Mouse (Mus musculus) forebrain, embryonic 11.5 days (tissue): ENCODE measurements around the gene Clec4g. TPM values are rescaled to one million over a fixed set of nuclear protein-coding genes. Genes with fewer than 3 reads are reported as not detected.

Experiments used
- polyA plus RNA-seq: library from polyadenylated mRNA; unstranded; fragments of >200 nt; fragmentation: Nextera tagmentation; extraction: Ambion mirVana; gene quantifications from 2 replicates; pipeline ENCODE4 v1.2.1, GENCODE M21; 2014

Gene Clec4g
- polyA plus RNA-seq, 1 experiment from 2014 or later: 0.20 TPM

Other genes with a start within 250 kb of the Clec4g start
- 0.33 TPM in 1 of 2 replicates, not detected in the other for gene Tex45, start 249.8 kb downstream of the Clec4g start, polyA plus RNA-seq
- 34.1 and 35.1 TPM in 2 replicates for gene Zfp358, start 227.5 kb downstream of the Clec4g start, polyA plus RNA-seq
- 56.6 and 56.7 TPM in 2 replicates for gene Mcoln1, start 220.2 kb downstream of the Clec4g start, polyA plus RNA-seq
- 19.2 and 25.0 TPM in 2 replicates for gene Pnpla6, start 205.3 kb downstream of the Clec4g start, polyA plus RNA-seq
- 7.2 and 7.8 TPM in 2 replicates for gene C330021F23Rik, start 152.7 kb downstream of the Clec4g start, polyA plus RNA-seq
- gene Camsap3, start 133.4 kb downstream of the Clec4g start, polyA plus RNA-seq: 15.5 and 16.4 TPM in 2 replicates
- 64.9 and 72.4 TPM in 2 replicates for gene Xab2, start 99.3 kb downstream of the Clec4g start, polyA plus RNA-seq
- 88.2 and 93.2 TPM in 2 replicates for gene Pet100, start 99.1 kb downstream of the Clec4g start, polyA plus RNA-seq
- gene Pcp2, start 95.1 kb downstream of the Clec4g start, polyA plus RNA-seq: 0.51 TPM in 1 of 2 replicates, not detected in the other
- 36.7 and 37.2 TPM in 2 replicates for gene Stxbp2, start 89.7 kb downstream of the Clec4g start, polyA plus RNA-seq
- gene Retn, start 64.9 kb downstream of the Clec4g start, polyA plus RNA-seq: 0.41 and 0.68 TPM in 2 replicates
- 0.29 TPM in 1 of 2 replicates, not detected in the other for gene Mcemp1, start 54.9 kb downstream of the Clec4g start, polyA plus RNA-seq
- 9.3 and 12.1 TPM in 2 replicates for gene Fcor, start 48.3 kb downstream of the Clec4g start, polyA plus RNA-seq
- gene Trappc5, start 44.4 kb downstream of the Clec4g start, polyA plus RNA-seq: 34.3 and 42.9 TPM in 2 replicates
- 0.16 and 0.24 TPM in 2 replicates for gene Fcer2a, start 26.5 kb downstream of the Clec4g start, polyA plus RNA-seq
- gene Cd209a, start 28.3 kb upstream of the Clec4g start, polyA plus RNA-seq: not detected in 2 replicates
- gene Cd209e, start 133.7 kb upstream of the Clec4g start, polyA plus RNA-seq: not detected in 2 replicates
- not detected in 2 replicates for gene Cd209d, start 157.9 kb upstream of the Clec4g start, polyA plus RNA-seq
- gene Cd209b, start 206.2 kb upstream of the Clec4g start, polyA plus RNA-seq: not detected in 2 replicates
- gene Cd209c, start 234.1 kb upstream of the Clec4g start, polyA plus RNA-seq: 0.79 and 1.0 TPM in 2 replicates